Mouse (Mus musculus) heart, postnatal 25 days (tissue): ENCODE measurements around the gene Hacd2. TPM values are rescaled to one million over a fixed set of nuclear protein-coding genes. Genes with fewer than 3 reads are reported as not detected.
A peak's percentile ranks its signal among the peaks of the same experiment; 100 is the strongest.

Source experiments
- DNase-seq: peaks from one replicate; pipeline ENCODE4 v3.0.0; 2022; ENCODE audit warnings: low spot score
- intact Hi-C: fragments of 180-260 bp; cut with DNase I; formaldehyde crosslinking; loops from one replicate; pipeline ENCODE4 v1.15.1; 2025
- total RNA-seq, 2 experiments: library from RNA; stranded (reverse); gene quantifications; 2 replicates each; pipeline ENCODE4 v1.2.3; 2021

Gene Hacd2
- total RNA-seq, 2 experiments from 2014 or later = 7.4 to 11.5 TPM

DNA sequence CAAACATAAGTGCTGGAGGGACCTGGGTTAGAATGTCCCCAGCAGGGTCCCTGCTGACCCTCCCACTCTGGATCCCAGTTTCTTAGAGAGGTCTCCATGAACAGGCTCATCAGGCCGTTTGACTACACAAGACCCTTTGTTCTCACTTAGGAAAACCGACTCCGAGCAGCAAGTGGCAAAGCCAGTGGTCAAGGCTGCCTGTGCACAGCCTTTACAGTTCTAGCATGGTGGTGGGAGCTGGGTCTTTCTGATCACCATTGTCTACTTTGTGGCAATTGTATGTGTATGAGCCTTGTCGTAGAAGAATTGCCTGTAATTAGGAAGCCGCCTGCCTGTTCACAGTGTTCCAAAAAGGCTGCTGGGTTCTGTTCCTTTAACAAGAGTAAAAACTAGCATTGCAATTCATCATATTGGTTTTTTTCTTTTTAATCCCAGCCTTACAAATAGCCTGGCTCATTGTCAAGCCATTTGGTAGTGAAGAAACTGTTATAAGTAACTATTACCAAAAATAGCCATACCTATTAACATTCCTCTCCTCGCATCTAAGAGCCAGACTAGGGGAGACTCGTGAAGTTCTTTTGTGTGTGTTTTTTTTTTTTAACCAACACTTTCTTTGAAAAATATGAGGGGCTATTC lies 87.5 kb downstream of the Hacd2 start:
- intact Hi-C loops = loop anchor here (1.0 to 5.0 kb wide), 3 partner anchors 45 to 518 kb away; partner anchors contain the start of gene Adcy5
- DNase-seq = no peak

DNA sequence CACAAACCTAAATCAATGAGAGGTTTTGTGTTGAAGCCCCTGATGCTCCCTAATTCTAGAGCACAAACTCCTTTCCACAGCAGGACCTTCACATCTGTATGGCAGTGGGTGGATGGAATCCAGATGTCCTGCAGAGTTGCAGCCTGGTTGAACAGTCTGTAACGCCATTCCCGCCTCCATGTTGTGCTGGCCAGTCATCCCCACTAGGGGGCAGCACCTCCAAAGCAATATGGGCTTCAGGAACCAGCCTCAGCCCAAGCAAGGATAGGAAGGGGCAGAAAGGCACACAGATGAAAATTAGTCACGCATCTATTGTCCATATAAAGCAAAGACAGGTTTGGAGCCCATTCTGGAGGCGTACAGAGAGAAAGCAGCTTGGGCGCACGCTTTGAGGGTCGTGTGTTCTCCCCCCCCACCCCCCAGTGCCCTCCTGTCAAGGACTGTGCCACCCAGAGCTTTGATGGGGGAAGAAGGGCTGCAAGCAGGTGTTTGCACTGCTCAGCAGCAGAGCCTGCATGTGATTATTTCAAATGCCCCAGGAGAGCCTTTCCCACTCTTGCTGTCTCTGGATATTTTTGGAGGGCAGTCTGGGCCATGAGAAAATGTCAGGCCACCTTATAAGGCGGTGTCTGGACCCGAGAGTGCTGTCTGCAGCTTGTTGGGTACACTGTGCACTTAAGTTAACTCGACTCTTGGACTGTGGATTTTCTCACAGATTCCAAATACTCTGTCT lies 88.3 kb downstream of the Hacd2 start:
- DNase-seq = peak; percentile 50
- intact Hi-C loops = loop anchor here (1.0 to 5.0 kb wide), 3 partner anchors 44 to 517 kb away; partner anchors contain the start of gene Adcy5

DNA sequence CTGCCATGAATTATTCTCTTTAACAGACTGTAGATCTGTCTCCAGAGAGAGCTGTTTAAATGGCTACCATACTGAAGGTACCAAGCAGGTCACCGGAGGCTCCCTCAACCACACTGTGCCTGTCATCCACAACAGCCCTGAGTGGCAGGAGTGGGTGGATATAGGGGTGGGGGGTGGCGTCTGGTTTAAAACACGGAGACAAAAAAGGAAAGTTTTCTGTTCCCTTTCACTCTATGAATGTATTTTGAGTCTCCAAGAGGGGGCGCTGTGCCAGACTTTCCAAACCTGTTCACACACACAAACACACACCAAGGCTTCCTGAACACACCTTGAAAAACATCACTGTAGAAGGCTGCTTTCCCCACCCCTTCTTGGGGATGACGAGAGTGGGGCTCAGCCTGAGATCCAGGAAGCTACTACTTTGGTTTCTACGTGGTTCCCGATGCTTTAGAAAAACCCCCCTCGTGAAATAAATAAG lies 89.0 kb downstream of the Hacd2 start:
- intact Hi-C loops = loop anchor here (2.0 to 5.0 kb wide), 2 partner anchors 44 to 516 kb away; partner anchors contain the start of gene Adcy5
- no peak for DNase-seq

- intact Hi-C loops = loop anchor here (5.0 kb wide), 1 partner anchor 514 kb away; no protein-coding TSS in a partner anchor
- DNase-seq = no peak
Observed at GRCm38 (mm10) chr16:35113496-35113895, 91.3 kb downstream of the Hacd2 start.

- DNase-seq = no peak
- intact Hi-C loops = no loop called here
Observed at GRCm38 (mm10) chr16:35116328-35116956, 94.2 kb downstream of the Hacd2 start.

- peak; percentile 18 for DNase-seq
- intact Hi-C loops = no loop called here
Observed at GRCm38 (mm10) chr16:35117436-35117835, 95.2 kb downstream of the Hacd2 start.

DNA sequence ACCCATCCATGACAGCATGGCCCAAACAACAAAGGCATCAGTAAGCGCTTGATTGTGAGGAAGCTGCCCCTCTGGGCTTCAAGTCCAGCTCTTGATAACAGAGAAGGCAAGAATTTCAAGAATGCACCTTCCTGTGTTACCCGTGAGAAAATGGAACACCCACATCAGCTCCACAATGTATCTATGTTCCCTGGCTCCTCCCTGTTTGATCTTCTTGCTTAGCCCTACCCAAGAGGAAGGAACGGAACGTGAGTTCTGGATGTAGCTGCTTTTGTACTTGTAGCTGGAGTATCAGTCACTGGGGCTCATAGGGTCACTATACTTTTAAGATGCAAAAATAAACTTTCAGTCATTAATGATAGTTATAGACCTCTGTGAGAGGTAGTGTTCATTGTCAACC lies 98.4 kb downstream of the Hacd2 start:
- DNase-seq = no peak
- intact Hi-C loops = no loop called here

GRCm38 (mm10) chr16:35127270-35127669 lies 105.0 kb downstream of the Hacd2 start:
- intact Hi-C loops = no loop called here
- DNase-seq = no peak

GRCm38 (mm10) chr16:35130172-35130571 lies 107.9 kb downstream of the Hacd2 start:
- intact Hi-C loops = no loop called here
- peak; percentile 47 for DNase-seq

GRCm38 (mm10) chr16:35139416-35139815 lies 117.2 kb downstream of the Hacd2 start:
- no peak for DNase-seq
- intact Hi-C loops = no loop called here

- intact Hi-C loops = no loop called here
- DNase-seq = peak; percentile 31
Observed at GRCm38 (mm10) chr16:35139873-35140619, 117.8 kb downstream of the Hacd2 start.

- DNase-seq = no peak
- intact Hi-C loops = no loop called here
Observed at GRCm38 (mm10) chr16:35140620-35140975, 118.4 kb downstream of the Hacd2 start.

DNA sequence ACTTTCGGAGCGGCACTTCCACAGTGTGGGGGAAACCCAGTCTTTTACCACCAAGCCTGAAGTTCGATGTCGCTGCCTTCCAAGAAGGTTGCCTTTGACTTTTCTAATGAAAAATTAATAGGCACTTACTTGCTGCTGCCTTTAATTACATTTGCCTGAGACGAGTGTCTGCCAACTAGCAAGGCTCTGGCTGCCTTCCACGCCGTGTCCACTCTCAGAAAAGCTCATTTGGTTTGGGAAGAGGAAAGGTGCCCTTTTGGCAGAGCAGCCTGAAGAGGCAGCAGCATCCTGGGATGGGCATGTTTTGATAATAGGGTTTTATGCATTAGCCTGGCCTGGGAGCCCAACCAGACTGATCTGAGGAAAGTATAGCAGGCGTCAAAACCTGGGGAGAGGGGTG lies 119.6 kb downstream of the Hacd2 start:
- DNase-seq = no peak
- intact Hi-C loops = no loop called here

GRCm38 (mm10) chr16:35146153-35146552 lies 123.9 kb downstream of the Hacd2 start:
- intact Hi-C loops = no loop called here
- DNase-seq = no peak

GRCm38 (mm10) chr16:35153146-35153755 lies 131.0 kb downstream of the Hacd2 start:
- intact Hi-C loops = loop anchor here (5.0 kb wide), 1 partner anchor 96 kb away; no protein-coding TSS in a partner anchor
- DNase-seq = no peak

- DNase-seq = peak; percentile 35
- intact Hi-C loops = loop anchor here (2.0 to 5.0 kb wide), 3 partner anchors 43 to 117 kb away; no protein-coding TSS in a partner anchor
Observed at GRCm38 (mm10) chr16:35154245-35154640, 132.0 kb downstream of the Hacd2 start.

- no peak for DNase-seq
- intact Hi-C loops = loop anchor here (2.0 to 5.0 kb wide), 4 partner anchors 44 to 116 kb away; no protein-coding TSS in a partner anchor
Observed at GRCm38 (mm10) chr16:35154641-35155390, 132.6 kb downstream of the Hacd2 start, which contains the start of gene Adcy5. Adcy5 (plus strand) TSS chr16:35154877.
